Mouse (Mus musculus): ENCODE results near the gene Foxk1.

DNA sequence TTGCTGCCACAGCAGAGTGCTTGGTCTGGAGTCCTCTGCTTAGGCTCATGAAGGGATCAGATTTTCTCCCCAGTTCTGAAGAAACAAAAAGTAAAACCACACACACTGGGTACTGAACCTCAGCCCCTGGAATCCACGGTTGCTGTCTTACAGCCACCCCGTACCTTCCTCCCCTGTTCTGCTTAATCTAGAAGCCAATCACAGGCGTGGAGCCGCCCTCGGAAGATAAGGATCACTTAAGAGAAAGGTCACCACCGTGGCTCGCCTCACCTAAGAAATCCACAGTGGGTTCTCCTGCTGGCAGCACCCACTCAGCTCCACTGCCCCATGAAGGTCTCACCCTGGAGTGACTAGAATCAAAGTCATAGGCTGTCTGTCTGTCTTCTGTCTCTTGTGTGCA lies 5.1 kb downstream of the Foxk1 start:
- TF ChIP-seq GABPA (IDR thresholded peaks at IDR 0.05; ENCODE audit: low read depth, low read length) (no peak), CTCF (IDR thresholded peaks at IDR 0.05 in 2 of 3, conservative IDR thresholded peaks at IDR 0.05 in 1 of 3; ENCODE audit: control insufficient read depth in 1 of 3, insufficient read depth in 1 of 3, low read depth in 2 of 3, low read length in 3 of 3, poor library complexity in 1 of 3, severe bottlenecking in 1 of 3) (no peak), CHD2 (IDR thresholded peaks at IDR 0.05; ENCODE audit: low read length) (no peak), RCOR1 (IDR thresholded peaks at IDR 0.05; ENCODE audit: low read depth, low read length) (no peak), EP300 (IDR thresholded peaks at IDR 0.05; ENCODE audit: low read depth in 1 of 2, low read length in 2 of 2) (no peak), JUND (IDR thresholded peaks at IDR 0.05; ENCODE audit: low read depth, low read length) (no peak)

All from MEL (cell line).